Mouse (Mus musculus) kidney, adult 9 months (tissue): ENCODE results near the gene Btbd35f10.
"Not testable (repeated sequence)": the region's sequence is repeated elsewhere in the genome, so short reads cannot be mapped to it uniquely, and the experiment has no call there.

Experiments
- DNase-seq: peaks from one replicate; pipeline ENCODE4 v3.0.0; 2022

Btbd35f10 gene

DNA sequence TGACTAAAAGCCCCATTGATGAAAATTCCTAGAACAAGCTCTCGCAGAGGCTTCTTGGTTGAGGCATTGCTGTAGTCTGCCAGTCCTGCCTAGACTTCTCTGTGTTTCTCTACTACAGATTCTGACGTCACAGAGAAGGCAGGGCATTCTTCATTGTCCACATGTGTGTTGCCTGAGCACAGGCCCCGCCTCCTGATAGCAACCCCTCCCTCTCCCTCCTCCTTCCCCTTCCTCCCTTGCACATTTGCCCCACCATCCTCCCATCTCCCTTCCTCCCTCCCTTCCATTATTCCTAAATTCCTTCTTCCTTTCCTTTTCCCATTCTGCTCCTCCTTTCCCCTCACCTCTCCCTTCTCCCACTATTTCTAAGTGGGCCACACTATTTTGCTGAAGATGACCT is at the start of gene Btbd35f10:
Btbd35f10 (minus strand) TSS at position 101 of the 400 bp plus-strand sequence.
- DNase-seq = not testable (repeated sequence)
